Mouse (Mus musculus) monocyte, adult 5-6 weeks (primary cell): ENCODE results near the gene Utp14b. TPM values are rescaled to one million over a fixed set of nuclear protein-coding genes. Genes with fewer than 3 reads are reported as not detected.

Experiments
- total RNA-seq: library from RNA; stranded (forward); fragments of 200-1000, 200-491, 200-594 nt; gene quantifications from 3 replicates; pipeline ENCODE4 v1.2.3, GENCODE M21; 2017

Utp14b gene
- total RNA-seq, 1 experiment from 2014 or later, result 8.7 TPM

Other genes starting within 250 kb of the Utp14b start
- 16.5 to 27.7 TPM (median 20.3 TPM) in 3 replicates for gene Farsb, start 169.1 kb upstream of the Utp14b start, total RNA-seq
- gene Mogat1, start 147.0 kb upstream of the Utp14b start, total RNA-seq, result not detected in 3 replicates
- gene BC035947, start 145.9 kb upstream of the Utp14b start, total RNA-seq, result not detected in 3 replicates
- 22.0 to 29.6 TPM (median 23.1 TPM) in 3 replicates for gene Acsl3, start 213 bp upstream of the Utp14b start, total RNA-seq
- gene Kcne4, start 158.7 kb downstream of the Utp14b start, total RNA-seq, result 0.43 TPM in 1 of 3 replicates, not detected in the others